In genomic region chr7:110097106-110097793, GRCm38 (mm10) we compare ENCODE assay signal across 15 mouse cellular contexts. TPM values are rescaled to one million over a fixed set of nuclear protein-coding genes. Genes with fewer than 3 reads are reported as not detected.
DNase-seq lines count a peak whose midpoint lies in the region; ATAC-seq and TF ChIP-seq lines count a peak whose summit lies in the region.
"Had no signal": no experiment of that assay in that cellular context is flagged by ENCODE, and none has a peak within 500 bp of the region (broad histone marks: within the 10 kb centered on the region; RNA-seq: fewer than 3 reads in every experiment).

No protein-coding gene starts in this region.

- no peak for TF ChIP-seq CTCF in liver, embryonic 14.5 days (IDR thresholded peaks at IDR 0.05; ENCODE audit: low read depth)

- H3K9ac ChIP-seq in liver, embryonic 14.5 days (replicated peaks), result no peak overlapping the region
- no peak overlapping the region for H3K9ac ChIP-seq in hindbrain, embryonic 14.5 days
- H3K9ac ChIP-seq: limb, embryonic 12.5 days; neural tube, embryonic 15.5 days had no signal

- peak; percentile 34; the same call in 1 of the 2 replicates for ATAC-seq in liver, embryonic 14.5 days (ENCODE audit: insufficient read depth)
- ATAC-seq in hindbrain, embryonic 14.5 days (ENCODE audit: low FRiP score), result no peak

- H3K36me3 ChIP-seq in liver, embryonic 14.5 days (replicated peaks; ENCODE audit: control insufficient read depth, insufficient read depth, low read depth), result peaks cover 34% of the 10 kb centered on the region
- peaks cover 49% of the 10 kb centered on the region for H3K36me3 ChIP-seq in hindbrain, embryonic 14.5 days (replicated peaks; ENCODE audit: control insufficient read depth, insufficient read depth)

- no peak overlapping the region for H3K4me2 ChIP-seq in liver, embryonic 14.5 days (ENCODE audit: low read depth)
- no peak overlapping the region for H3K4me2 ChIP-seq in hindbrain, embryonic 14.5 days (replicated peaks)
- H3K4me2 ChIP-seq: limb, embryonic 12.5 days; neural tube, embryonic 15.5 days had no signal

- H3K4me1 ChIP-seq in liver, embryonic 14.5 days (replicated peaks; ENCODE audit: control insufficient read depth in 2 of 2, insufficient read depth in 2 of 2, low read length in 1 of 2), result peaks cover 0 to 7% of the 10 kb centered on the region in 2 experiments; a peak in 2 of 4 replicates
- H3K4me1 ChIP-seq in hindbrain, embryonic 14.5 days (replicated peaks; ENCODE audit: control insufficient read depth, insufficient read depth, low read length), result no peaks in the 10 kb centered on the region
- H3K4me1 ChIP-seq: limb, embryonic 12.5 days; neural tube, embryonic 15.5 days had no signal

- TF ChIP-seq EP300 in liver, embryonic 14.5 days (IDR thresholded peaks at IDR 0.05; ENCODE audit: low read depth), result no peak

- no peak overlapping the region for H3K27ac ChIP-seq in liver, embryonic 14.5 days
- no peak overlapping the region for H3K27ac ChIP-seq in hindbrain, embryonic 14.5 days
- H3K27ac ChIP-seq: limb, embryonic 12.5 days; neural tube, embryonic 15.5 days had no signal

- 57% methylated on average over 7 of the region's 7 CpGs for WGBS in liver, embryonic 14.5 days (ENCODE audit: insufficient replicate concordance)
- 54% methylated on average over 7 of the region's 7 CpGs for WGBS in hindbrain, embryonic 14.5 days

- peak; percentile 12 for DNase-seq in adrenal gland, adult 2 months
- no peak for DNase-seq in adrenal gland, postnatal 14 days
- peak; percentile 30 for DNase-seq in ES-CJ7 (ENCODE audit: low read depth, low spot score)
- DNase-seq in kidney, adult 9 months, result peak; percentile 90
- DNase-seq in liver, embryonic 14.5 days (ENCODE audit: low read depth in 3 of 3, low spot score in 3 of 3), result no peak
- DNase-seq in T-cell, adult 2 months (ENCODE audit: low spot score), result no peak
- DNase-seq in hindbrain, embryonic 14.5 days (ENCODE audit: low spot score), result no peak
- no peak for DNase-seq in embryo, embryonic 9.5 days (ENCODE audit: extremely low spot score)
- DNase-seq: adrenal gland, adult 8-10 months; cerebellum, adult 11 months; gastrocnemius, postnatal 14 days; layer of hippocampus, adult 9-11 months; right cerebral cortex, postnatal 25 days had no signal

- H3K27me3 ChIP-seq in liver, embryonic 14.5 days (ENCODE audit: control insufficient read depth, insufficient read depth, low read length), result no peaks in the 10 kb centered on the region
- H3K27me3 ChIP-seq in hindbrain, embryonic 14.5 days (ENCODE audit: control insufficient read depth, insufficient read depth, low read length), result no peaks in the 10 kb centered on the region
- H3K27me3 ChIP-seq: limb, embryonic 12.5 days; neural tube, embryonic 15.5 days had no signal

- no peaks in the 10 kb centered on the region for H3K9me3 ChIP-seq in liver, embryonic 14.5 days (ENCODE audit: control insufficient read depth, low read length)
- no peaks in the 10 kb centered on the region for H3K9me3 ChIP-seq in hindbrain, embryonic 14.5 days (ENCODE audit: control insufficient read depth, low read length)
- H3K9me3 ChIP-seq: neural tube, embryonic 15.5 days had no signal

- no peak overlapping the region for H3K4me3 ChIP-seq in liver, embryonic 14.5 days (ENCODE audit: insufficient read depth in 1 of 2, low read depth in 2 of 2, low read length in 2 of 2)
- no peak overlapping the region for H3K4me3 ChIP-seq in hindbrain, embryonic 14.5 days (replicated peaks; ENCODE audit: low read length)
- H3K4me3 ChIP-seq: limb, embryonic 12.5 days; neural tube, embryonic 15.5 days had no signal

RNA-seq across cellular contexts. Expression of gene Wee1, which starts 24.6 kb away (rescaled TPM):
- 1 to 10 TPM; 5.4 to 8.6 TPM for total RNA-seq in adrenal gland, adult 2 months (2021)
- 5.9 and 8.2 TPM in 2 replicates for polyA plus RNA-seq in adrenal gland, adult 2 months (2012; rRNA removed)
- total RNA-seq in adrenal gland, postnatal 14 days (2021), result 13.8 and 15.3 TPM in 2 replicates
- 7.1 and 8.8 TPM in 2 replicates for polyA plus RNA-seq in liver, embryonic 14.5 days (2012; rRNA removed)
- 8.1 and 9.4 TPM in 2 replicates for polyA plus RNA-seq in liver, embryonic 14.5 days (2014; fragmentation: Nextera tagmentation; extraction: Ambion mirVana)
- polyA plus RNA-seq in hindbrain, embryonic 14.5 days (2014; fragmentation: Nextera tagmentation; extraction: Ambion mirVana), result 5.7 and 7.8 TPM in 2 replicates

RNA-seq across cellular contexts. Expression of gene Zfp143, which starts 36.2 kb away (rescaled TPM):
- total RNA-seq in adrenal gland, adult 2 months (2021), result 10 to 100 TPM; 15.1 to 16.8 TPM
- polyA plus RNA-seq in adrenal gland, adult 2 months (2012; rRNA removed), result 5.4 and 8.3 TPM in 2 replicates
- total RNA-seq in adrenal gland, postnatal 14 days (2021), result 10.9 and 15.4 TPM in 2 replicates
- 6.8 and 8.2 TPM in 2 replicates for polyA plus RNA-seq in liver, embryonic 14.5 days (2012; rRNA removed)
- 8.6 and 9.3 TPM in 2 replicates for polyA plus RNA-seq in liver, embryonic 14.5 days (2014; fragmentation: Nextera tagmentation; extraction: Ambion mirVana)
- polyA plus RNA-seq in hindbrain, embryonic 14.5 days (2014; fragmentation: Nextera tagmentation; extraction: Ambion mirVana), result 14.7 and 17.0 TPM in 2 replicates

Comparison
In these comparisons a context has a peak if more than half of its experiments do, and no peak if none do; other contexts are left out.
1. DNase-seq: peak in adrenal gland, adult 2 months (single experiment), ES-CJ7 (single experiment) and kidney, adult 9 months (single experiment); none in adrenal gland, postnatal 14 days (single experiment), liver, embryonic 14.5 days (0 of 3), T-cell, adult 2 months (single experiment), hindbrain, embryonic 14.5 days (single experiment) and embryo, embryonic 9.5 days (single experiment).